Comparison of ENCODE assay signal across 11 mouse cellular contexts in the genomic region with DNA sequence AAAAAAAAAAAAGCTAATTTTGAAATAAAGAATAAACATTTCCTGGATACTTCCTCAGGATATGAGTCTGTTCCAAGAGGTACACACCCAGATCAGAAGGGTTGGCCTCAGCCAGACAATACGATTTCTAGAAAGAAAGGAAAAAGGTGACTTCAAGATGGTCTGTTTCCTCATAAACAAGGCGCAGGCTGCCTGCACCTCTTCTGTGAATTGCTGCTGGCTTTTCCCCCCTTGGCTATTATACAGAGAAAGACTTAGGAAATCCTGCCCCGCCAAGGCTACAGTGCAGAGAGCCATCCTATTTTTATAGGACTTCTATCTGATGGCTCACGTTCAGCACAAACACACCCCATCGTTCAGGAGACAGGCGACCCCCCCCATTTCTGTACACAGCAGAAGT.
DNase-seq lines count a peak whose midpoint lies in the region; ATAC-seq lines count a peak whose summit lies in the region.
"Had no signal": no experiment of that assay in that cellular context is flagged by ENCODE, and none has a peak within 500 bp of the region (broad histone marks: within the 10 kb centered on the region; RNA-seq: fewer than 3 reads in every experiment).

No protein-coding gene starts in this region.

- no peak for ATAC-seq in kidney, embryonic 16.5 days (ENCODE audit: low FRiP score, low TSS enrichment)
- ATAC-seq: liver, embryonic 12.5 days had no signal

- H3K27ac ChIP-seq in kidney, embryonic 16.5 days (ENCODE audit: low read length), result no peak overlapping the region
- H3K27ac ChIP-seq: liver, embryonic 12.5 days had no signal

- H3K9ac ChIP-seq in kidney, embryonic 16.5 days (replicated peaks; ENCODE audit: low read length), result no peak overlapping the region
- H3K9ac ChIP-seq: liver, embryonic 12.5 days had no signal

- peak overlapping the region; percentile 8; the same call in 1 of the 2 replicates for H3K4me2 ChIP-seq in kidney, embryonic 16.5 days (replicated peaks; ENCODE audit: low read depth, low read length)
- H3K4me2 ChIP-seq: liver, embryonic 12.5 days had no signal

- WGBS in kidney, embryonic 16.5 days, result 22% methylated on average over 6 of the region's 6 CpGs

- H3K4me1 ChIP-seq in kidney, embryonic 16.5 days (ENCODE audit: insufficient read depth, low read length), result peaks cover 8% of the 10 kb centered on the region; the same call in 1 of the 2 replicates
- H3K4me1 ChIP-seq: liver, embryonic 12.5 days had no signal

- H3K9me3 ChIP-seq in kidney, embryonic 16.5 days (ENCODE audit: low read length), result no peaks in the 10 kb centered on the region
- H3K9me3 ChIP-seq: liver, embryonic 12.5 days had no signal

- H3K4me3 ChIP-seq in kidney, embryonic 16.5 days (ENCODE audit: low read length), result no peak overlapping the region
- H3K4me3 ChIP-seq: liver, embryonic 12.5 days had no signal

- H3K36me3 ChIP-seq in kidney, embryonic 16.5 days (ENCODE audit: insufficient read depth, low read length), result no peaks in the 10 kb centered on the region
- H3K36me3 ChIP-seq: liver, embryonic 12.5 days had no signal

- peaks cover 19% of the 10 kb centered on the region for H3K27me3 ChIP-seq in kidney, embryonic 16.5 days (ENCODE audit: insufficient read depth, low read length)

- DNase-seq in adrenal gland, adult 2 months, result peak; percentile 5
- DNase-seq in adrenal gland, postnatal 25 days, result no peak
- peak; percentile 11 for DNase-seq in lung, postnatal 10 days
- no peak for DNase-seq in lung, postnatal 36 days
- DNase-seq in urinary bladder, postnatal 4 days (ENCODE audit: low spot score in 2 of 2), result no peak
- DNase-seq in gastrocnemius, adult 18-20 months (ENCODE audit: low spot score), result no peak
- no peak for DNase-seq in cerebellum, postnatal 4 days (ENCODE audit: low spot score in 2 of 2)
- DNase-seq: embryo, embryonic 11 days; thymus, postnatal 4 days had no signal

Comparison
In these comparisons a context has a peak if more than half of its experiments do, and no peak if none do; other contexts are left out.
1. DNase-seq: peak in adrenal gland, adult 2 months (single experiment) and lung, postnatal 10 days (single experiment); none in adrenal gland, postnatal 25 days (single experiment), lung, postnatal 36 days (single experiment), urinary bladder, postnatal 4 days (0 of 2), gastrocnemius, adult 18-20 months (single experiment) and cerebellum, postnatal 4 days (0 of 2).